Mouse (Mus musculus): Measurements from ENCODE around the gene Borcs7. TPM values are rescaled to one million over a fixed set of nuclear protein-coding genes. Genes with fewer than 3 reads are reported as not detected.

Gene Borcs7
- total RNA-seq (2017) = 3.7 and 5.8 TPM in 2 replicates

DNA sequence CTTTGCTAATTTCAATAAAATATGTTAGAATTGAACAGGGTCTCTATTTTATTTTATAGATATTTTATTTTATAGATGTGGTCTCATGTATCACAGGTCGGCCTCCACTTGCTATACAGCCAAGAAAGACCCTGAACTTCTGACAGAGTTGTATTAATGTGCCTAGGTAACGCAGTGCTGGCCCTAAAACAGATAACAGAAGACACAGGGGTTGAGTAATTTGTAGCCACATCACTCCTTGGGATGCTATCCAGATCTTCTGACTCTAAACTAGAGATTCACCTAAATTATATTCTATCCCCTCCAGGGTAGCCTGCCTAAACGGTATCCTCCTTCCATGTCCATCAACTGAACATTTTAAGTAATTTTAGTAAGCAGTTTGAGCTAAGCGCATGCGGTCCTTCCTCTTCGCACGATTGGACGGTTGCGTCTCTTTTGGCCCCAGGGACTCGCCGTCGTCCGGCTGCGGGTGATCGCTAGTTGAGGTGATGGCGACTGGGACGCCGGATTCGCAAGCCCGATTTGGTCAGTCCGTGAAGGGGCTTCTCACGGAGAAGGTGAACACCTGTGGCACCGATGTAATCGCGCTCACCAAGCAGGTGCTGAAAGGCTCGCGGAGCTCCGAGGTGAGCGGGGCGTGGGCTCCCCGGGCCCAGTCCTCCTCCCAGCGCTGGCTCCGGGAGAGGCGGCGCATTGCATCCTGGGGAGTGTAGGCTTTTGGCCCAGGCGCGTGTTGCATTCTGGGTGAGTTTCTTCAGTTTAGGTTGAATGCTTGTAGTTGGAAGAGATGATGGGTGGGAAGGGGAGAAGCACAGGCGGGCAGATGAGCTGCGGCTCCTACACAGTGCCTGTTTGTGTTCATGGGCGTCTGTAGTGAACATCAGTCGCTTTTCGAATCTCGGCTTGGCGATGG is at the start of gene Borcs7:
Borcs7 (plus strand) TSS at position 447 of the 913 bp plus-strand sequence.
- ATAC-seq (replicated peaks; ENCODE audit: low read depth, poor library complexity, severe bottlenecking) = peak; percentile 97

DNA sequence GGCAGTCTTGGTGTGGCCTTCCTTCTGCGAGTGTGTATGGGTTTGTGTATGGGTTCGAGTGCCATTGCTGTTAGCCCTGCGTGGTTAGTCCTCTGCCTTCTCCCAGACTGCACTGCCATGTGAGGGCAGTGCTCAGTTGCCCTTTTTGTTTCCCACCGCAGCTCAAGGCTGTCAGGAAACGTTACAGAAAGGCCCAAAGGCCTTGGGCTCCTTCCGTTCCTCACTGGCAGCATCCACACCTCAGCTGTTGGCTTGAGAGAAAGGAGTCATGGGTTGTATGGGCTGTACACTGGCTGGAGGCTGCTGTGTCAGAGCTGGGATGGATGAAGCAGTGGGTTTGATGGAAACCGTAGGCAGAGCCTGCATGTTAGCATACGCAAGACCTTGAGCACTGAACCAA is 48.9 kb upstream of the Borcs7 start:
- no peak for ATAC-seq (replicated peaks; ENCODE audit: low read depth, poor library complexity, severe bottlenecking)

DNA sequence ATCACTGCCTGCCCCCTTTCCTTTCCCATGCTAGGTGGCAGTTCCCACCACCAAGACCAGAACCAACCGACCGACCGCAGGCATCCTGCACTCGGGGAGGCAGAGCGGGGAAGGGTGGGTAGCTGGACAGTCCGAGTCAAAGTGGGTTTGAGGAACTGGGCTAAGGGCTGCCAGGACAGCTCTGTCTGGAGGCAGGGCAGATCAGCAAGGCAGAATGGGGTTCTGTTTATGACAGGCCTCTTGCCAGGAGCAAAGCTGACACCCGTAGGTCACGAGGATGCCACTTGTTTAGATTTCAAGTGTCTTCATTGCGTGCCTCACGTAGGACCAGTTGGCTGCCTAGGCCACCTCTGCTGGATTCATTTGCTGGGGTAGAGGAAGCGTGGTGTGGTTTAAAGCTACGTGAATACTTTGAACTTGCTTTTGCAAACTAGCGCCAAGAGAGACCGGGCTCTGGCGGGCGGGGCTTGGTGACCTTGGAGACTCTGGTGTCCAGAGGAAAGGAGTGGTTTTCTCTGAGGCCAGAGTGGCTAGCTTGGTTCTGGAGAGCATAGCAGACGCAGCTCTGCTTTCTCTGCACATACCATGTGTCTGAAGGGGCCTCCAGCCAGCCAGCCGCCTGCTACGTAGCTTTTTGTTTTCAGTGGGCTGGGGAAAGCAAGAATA is 48.2 kb upstream of the Borcs7 start:
- ATAC-seq (replicated peaks; ENCODE audit: low read depth, poor library complexity, severe bottlenecking) = 0 out of 2 replicates have a peak, but pooled peaks have one; percentile 10

DNA sequence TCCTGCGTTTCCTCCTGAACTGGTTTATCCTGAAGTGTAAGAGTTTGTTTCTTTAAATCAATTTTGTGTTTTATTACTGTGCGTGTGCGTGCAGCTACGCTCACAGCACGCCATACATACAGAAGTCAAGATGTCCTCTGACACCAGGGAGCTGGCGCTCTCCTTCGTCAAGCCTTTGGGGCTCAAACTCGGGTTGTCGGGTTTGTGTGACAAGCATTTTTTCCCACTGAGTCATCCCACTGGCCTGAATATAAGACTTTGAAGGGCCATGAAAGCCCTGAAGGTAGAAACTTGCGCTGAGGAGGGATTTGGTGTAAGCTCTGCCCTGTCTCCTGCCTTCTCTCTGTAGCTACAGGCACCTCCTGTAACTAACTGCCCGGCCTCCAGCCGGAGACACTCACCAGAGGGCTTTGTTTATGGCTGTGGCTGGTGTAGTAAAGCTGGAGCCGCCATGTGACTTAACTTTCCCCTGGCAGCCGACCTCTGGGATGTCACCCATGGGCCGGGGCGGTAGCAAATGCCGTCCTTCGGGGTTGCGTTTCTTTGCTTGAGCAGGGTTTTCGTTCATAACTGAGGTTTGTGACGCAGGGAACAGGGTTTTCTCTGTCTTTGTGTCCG is 47.5 kb upstream of the Borcs7 start:
- no peak for ATAC-seq (replicated peaks; ENCODE audit: low read depth, poor library complexity, severe bottlenecking)

DNA sequence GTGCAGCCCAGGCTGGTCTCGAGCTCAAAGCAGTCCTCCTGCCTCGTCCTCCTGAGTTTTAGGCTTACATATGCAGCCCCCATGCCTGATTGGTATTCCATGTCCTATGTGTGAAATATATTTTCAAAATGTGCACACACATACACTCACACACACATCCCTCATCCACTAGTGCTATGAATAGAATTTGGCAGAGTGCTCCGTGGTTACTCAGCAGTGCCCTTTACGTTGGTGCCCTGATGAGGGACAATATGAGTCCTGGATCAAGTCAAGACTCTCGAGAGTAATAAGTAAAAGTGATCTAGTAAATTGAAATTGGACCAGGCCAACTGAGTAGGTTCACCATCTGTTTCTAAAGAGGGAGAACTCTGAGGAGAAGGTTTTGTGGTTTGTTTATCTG is 46.5 kb upstream of the Borcs7 start:
- ATAC-seq (replicated peaks; ENCODE audit: low read depth, poor library complexity, severe bottlenecking) = no peak

DNA sequence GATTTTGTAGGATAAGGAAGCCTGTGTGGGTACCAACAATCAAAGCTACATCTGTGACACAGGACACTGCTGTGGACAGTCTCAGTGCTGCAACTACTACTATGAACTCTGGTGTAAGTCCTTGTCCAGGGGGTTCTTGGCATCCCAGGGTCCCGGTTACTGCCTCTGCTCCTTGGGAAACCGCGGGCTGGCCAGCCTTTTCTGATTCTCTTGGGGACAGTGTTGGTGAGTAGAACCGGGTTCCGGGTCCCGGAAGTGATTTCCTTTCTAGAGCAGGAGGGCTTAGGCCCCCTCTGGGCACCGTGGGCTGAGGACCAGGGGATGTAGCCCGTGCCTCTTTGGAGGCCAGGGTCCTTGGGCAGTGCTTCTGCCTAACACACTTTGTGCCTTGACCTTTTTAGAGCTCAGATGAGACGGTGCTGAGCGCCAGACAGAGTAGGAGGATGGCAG is 45.3 kb upstream of the Borcs7 start:
- no peak for ATAC-seq (replicated peaks; ENCODE audit: low read depth, poor library complexity, severe bottlenecking)

DNA sequence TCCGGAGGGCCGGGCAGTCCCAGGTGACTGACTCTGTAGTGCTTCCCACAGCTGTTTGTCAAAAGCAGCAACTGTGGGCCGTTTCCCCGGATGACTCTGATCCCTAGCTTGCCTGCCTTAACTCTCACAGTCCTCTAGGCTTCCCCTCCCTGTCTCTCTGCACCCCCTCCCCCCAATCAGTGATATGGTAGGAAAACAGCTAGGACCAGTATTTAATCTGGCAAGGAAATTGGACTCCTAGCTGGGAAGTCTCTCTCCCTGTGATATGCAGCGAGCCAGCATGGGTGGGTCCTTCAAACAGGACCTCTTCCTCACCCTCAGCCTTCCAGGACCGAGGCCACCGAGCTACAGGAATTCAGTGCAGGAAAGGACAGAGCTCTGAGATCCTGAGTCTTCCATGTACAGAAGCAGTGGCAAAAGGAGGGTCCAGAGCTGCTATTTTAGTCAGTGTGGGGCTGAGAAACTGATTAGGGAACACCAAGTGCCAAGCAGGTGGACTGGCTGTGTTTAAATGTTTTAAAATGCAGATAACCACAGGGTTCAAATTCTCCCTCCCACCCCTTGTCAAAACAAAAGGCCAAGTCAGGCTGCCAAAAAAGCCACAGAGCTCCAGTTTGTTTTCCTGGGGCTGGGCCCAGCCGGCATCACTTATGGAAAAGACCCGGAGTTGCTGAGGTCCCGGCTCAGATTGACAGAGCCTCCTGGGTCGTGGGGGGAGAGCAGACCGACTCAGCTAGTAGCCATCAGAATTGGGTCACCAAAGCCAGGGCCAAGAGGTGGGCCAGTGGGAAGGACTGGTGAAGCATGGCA is 44.7 kb upstream of the Borcs7 start:
- ATAC-seq (replicated peaks; ENCODE audit: low read depth, poor library complexity, severe bottlenecking) = no peak

DNA sequence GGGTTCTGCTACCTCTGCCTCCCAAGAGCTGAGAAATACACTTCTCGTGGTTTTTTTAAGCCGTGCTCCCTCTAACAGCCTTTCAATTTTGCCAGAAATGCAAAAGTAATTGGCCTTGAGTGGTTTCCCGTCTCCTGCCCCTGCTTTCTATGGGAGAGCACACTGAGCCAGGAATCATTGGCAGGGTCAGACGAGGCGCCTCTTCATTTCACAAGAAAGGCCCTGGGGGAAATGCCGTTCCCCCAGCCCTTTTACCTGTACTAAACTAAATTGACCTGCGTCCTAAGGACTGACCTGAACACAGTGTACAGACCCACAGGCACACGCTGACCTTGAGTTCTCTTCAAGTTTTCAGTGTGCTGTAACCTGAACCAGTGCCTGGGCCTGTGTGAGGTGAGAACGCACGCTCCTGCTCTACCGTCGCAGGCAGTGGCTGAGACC is 43.6 kb upstream of the Borcs7 start:
- no peak for ATAC-seq (replicated peaks; ENCODE audit: low read depth, poor library complexity, severe bottlenecking)

DNA sequence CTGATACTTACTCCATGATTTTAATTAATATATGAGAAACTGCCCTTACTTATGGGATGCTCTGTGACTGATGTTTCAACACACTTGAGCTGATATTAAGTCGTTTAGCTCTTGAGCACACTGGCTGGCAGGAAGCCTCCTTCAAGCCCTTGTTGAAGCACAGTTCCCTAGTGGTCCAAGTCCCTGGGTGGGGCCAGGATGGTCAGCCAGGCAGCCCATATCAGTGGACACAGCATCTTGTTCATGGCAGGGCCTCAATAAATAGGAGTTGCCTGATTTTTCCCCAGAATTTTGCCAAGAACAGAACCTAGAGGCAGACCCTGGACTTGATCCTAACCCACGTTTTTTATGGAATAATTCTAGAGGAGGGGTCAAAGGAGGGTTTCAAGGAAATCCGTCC is 42.5 kb upstream of the Borcs7 start:
- ATAC-seq (replicated peaks; ENCODE audit: low read depth, poor library complexity, severe bottlenecking) = no peak

DNA sequence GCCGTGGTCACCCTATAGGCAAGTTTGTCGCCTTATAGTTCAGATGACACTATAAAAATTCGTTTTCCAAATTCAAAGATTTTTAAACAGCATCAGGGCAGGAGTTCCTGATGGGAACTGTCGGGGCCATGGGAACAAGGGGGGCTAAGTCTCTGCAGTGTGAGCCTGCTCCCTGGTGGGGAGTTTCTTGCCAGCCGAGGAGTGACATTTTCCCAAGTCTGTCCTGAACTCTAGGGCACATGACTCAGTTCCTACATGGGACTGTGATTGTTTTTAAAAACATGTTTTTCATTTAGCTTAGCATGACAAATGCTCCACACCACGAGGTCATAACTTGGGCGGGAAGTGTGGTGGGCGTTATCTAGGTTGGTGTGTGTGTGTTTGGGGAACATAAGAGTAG is 41.9 kb upstream of the Borcs7 start:
- ATAC-seq (replicated peaks; ENCODE audit: low read depth, poor library complexity, severe bottlenecking) = no peak

DNA sequence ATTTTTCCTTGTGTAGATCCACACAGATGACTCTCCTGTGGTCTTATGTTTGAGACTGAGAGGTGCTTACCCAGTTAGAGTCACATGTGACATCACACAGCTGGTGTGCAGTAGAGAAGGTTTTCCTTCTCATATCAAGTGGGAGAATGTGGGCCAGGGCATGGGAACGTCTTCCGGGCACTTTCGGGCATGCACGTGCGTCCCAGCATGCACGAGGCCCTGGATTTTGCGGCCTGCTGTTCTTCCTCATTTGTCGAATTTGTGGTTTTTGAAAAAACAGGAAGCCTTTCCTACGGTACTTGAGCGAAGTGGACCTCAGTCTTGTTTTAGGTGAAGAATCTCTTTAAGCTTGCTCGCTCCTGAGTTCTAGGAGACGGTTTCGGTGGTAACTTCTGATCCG is 41.1 kb upstream of the Borcs7 start:
- ATAC-seq (replicated peaks; ENCODE audit: low read depth, poor library complexity, severe bottlenecking) = peak; percentile 72

DNA sequence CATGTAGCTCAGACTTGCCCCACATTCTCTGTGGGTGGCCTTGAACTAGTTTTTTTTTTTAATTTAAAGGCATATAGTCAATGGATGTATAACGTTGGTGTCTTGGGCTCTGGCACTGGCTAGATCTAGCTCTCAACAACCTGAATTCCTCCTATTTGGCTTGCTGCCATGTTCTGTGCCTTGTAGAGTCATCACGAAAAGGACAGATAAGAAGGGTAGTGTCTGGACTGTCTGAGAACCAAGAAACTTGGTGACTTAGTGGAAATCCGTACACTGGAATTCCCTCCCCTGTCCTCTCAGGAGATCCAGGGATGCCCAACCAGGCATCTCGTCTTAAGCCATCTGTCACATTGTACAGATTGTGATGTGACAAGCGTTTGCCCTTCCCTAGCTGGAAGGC is 36.5 kb upstream of the Borcs7 start:
- no peak for ATAC-seq (replicated peaks; ENCODE audit: low read depth, poor library complexity, severe bottlenecking)

DNA sequence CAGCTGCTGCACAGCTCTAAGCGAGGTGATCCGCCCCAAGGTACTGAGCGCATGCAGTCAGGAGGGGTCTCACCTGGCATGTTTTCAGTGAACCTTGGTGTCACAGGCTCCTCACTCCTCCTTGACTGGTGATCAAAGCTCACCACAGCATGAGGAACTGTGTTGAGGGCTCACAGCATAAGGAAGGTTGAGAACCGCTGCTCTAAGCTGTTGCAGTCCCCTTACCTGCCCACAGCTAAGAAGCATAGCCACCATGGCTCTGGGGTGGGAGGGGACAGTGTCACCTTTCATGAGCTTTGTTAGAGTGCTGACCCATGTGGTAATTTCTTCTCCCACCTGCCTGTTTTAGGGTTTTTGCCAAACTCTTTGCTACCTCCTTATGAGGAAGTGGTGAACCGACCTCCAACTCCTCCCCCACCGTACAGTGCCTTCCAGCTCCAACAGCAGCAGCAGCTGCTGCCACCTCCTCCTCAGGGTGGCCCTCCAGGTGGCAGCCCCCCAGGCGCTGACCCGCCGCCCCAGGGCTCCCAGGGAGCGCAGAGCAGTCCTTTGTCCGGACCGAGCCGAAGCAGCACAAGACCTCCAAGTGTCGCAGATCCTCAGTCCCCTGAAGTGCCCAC is 36.0 kb upstream of the Borcs7 start:
- ATAC-seq (replicated peaks; ENCODE audit: low read depth, poor library complexity, severe bottlenecking) = peak; percentile 85

DNA sequence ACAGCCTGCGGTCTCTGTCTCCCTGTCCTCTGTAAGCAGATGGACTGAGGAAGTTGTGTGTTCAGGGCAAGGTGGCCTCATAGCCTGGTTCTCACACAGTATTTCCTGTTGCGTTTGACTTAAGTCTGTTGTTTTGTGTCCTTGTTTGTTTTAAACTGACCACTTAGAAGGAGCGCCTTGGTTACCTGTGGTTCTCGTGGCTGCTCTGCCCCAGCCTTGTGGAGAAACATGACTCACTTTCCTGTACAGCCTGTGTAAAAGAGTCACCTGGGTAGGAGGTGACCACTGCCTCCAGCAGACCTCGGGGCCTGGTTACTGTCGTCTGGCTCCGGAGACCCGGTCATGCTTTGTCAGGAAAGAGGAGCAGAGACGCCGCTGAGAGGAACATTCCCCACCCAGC is 34.1 kb upstream of the Borcs7 start:
- no peak for ATAC-seq (replicated peaks; ENCODE audit: low read depth, poor library complexity, severe bottlenecking)

DNA sequence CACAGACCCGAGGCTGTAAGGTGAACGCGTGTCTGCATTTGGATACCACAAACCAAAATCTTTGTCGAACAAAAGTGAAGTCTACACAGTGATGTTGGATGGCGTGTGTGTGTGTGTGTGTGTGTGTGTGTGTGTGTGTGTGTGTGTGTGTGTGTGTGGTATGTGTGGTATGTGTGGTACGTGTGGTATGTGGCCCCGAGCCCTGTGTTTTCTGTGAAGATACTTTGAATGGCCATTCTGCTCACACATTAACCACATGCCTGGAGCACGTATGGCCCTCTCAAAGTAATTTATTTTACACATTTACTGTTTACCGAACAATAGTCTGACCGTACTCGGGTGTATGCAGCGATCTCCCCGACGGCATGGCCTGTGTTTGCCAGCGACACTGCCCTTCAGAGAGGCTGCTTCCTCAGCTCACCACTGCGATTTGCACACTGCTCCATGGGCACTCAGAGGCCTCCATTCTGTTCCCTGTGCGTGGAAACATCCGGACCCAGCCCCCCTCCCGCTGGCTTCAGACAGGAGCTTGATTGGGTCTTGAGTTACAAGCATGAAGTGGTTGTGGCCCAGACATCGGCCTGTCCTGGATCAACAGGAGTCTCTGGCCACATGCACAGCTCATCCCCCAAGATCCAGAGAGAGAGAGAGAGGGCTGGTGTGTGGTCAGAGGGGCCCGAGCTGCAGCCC is 33.4 kb upstream of the Borcs7 start:
- no peak for ATAC-seq (replicated peaks; ENCODE audit: low read depth, poor library complexity, severe bottlenecking)

DNA sequence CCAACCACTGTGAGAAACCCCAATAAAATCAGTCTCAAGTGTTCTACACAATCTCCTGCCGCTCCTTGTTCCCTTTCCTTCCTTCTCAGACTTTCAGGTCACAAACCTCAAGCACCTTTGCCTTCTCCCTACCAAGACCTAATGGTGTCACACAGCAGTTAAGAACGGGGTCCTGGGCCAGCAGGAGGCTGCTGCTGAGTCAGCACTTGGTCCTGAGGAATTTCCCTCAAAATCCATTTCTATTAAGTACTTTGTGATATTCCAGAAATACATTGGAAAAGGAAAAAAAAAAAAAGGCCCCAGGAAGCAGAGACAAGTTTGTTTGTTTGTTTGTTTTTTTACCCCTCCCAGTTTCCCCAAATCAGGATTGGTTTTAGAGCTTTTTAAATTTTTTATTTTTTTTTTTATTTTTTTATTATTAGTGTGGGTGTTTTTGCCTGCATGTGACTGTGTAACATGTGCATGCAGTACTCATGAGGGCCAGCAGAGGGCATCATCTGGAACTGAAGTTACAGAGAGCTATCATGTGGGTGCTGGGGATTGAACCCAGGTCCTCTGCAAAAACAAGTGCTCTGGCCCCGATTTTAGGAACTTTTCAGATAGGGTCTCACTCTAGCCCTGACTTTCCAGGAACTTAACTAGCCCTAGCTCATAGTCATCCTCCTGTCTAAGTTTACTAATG is 32.2 kb upstream of the Borcs7 start:
- ATAC-seq (replicated peaks; ENCODE audit: low read depth, poor library complexity, severe bottlenecking) = no peak

DNA sequence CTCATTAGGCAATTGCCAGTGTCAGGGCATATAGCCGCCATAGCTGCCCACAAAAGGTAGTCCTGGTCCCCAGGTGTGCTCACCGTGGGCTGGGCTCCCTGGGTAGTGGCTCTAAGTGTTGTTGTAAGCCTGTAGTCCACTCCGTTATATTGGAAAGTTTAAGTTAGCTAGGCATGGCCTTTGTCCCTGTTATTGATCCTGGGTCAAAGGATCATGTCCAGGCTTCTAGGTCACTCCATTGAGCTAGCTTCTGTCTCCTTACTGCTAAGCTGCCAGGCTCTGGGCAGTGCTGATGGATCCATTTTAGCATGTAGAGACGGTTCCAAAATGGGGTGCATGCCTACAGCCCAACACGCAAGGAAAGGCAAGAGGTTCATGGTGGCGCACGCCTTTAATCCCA is 31.4 kb upstream of the Borcs7 start:
- no peak for ATAC-seq (replicated peaks; ENCODE audit: low read depth, poor library complexity, severe bottlenecking)

DNA sequence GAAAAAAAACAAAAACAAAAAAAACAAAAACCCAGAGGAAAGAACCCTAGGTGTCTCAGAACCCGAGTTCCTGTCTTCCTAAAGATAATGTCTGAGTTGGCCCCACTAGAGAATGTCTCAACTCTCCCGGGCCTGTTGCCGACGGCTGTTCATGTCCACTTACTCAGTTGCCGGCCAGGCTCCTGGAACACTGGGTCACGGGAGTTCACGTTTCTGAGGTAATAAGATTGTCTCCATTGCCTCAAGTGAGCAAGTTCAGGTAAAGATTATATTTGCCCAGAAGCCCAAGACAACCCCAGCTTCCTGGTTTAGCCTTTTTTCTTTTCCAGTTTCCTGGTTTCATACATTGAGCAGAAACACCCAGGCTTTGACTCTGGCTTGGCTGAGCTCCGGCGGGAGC is 30.9 kb upstream of the Borcs7 start:
- ATAC-seq (replicated peaks; ENCODE audit: low read depth, poor library complexity, severe bottlenecking) = no peak

DNA sequence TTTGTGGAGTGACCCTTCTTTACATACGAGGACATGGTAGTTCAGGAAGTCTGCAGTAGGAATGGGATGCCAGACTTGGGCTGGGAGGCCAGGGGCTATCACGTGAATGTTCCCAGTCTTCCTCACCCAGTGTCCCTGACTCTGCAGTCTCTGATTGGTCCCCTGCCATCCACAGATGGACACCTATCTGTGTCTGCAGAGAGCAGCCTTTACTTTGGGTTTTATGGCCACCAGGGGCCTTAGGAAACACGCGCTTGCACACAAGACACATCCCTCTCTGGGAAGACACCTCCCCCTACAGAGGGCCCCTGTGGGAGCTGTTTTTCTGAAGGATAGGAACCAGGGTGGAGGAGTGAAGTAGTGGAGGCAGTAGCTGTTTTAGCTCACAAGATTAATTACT is 28.2 kb upstream of the Borcs7 start:
- no peak for ATAC-seq (replicated peaks; ENCODE audit: low read depth, poor library complexity, severe bottlenecking)
